Mouse (Mus musculus) left cerebral cortex, postnatal 14 days (tissue): Measurements from ENCODE around the gene Dedd2. TPM values are rescaled to one million over a fixed set of nuclear protein-coding genes. Genes with fewer than 3 reads are reported as not detected.
A peak's percentile ranks its signal among the peaks of the same experiment; 100 is the strongest.

Experiments
- DNase-seq, 2 experiments: peaks; one replicate each; pipeline ENCODE4 v3.0.0; 2021 to 2022; ENCODE audit warnings: low spot score in 2 of 2, mixed read lengths in 1 of 2
- intact Hi-C: fragments of 180-260 bp; cut with DNase I; formaldehyde crosslinking; loops from one replicate; pipeline ENCODE4 v1.15.1; 2025
- total RNA-seq, 2 experiments: library from RNA; stranded (reverse); gene quantifications; 2 replicates each; pipeline ENCODE4 v1.2.3; 2021

The Dedd2 gene
- total RNA-seq, 2 experiments from 2014 or later = 25.0 to 26.0 TPM

DNA sequence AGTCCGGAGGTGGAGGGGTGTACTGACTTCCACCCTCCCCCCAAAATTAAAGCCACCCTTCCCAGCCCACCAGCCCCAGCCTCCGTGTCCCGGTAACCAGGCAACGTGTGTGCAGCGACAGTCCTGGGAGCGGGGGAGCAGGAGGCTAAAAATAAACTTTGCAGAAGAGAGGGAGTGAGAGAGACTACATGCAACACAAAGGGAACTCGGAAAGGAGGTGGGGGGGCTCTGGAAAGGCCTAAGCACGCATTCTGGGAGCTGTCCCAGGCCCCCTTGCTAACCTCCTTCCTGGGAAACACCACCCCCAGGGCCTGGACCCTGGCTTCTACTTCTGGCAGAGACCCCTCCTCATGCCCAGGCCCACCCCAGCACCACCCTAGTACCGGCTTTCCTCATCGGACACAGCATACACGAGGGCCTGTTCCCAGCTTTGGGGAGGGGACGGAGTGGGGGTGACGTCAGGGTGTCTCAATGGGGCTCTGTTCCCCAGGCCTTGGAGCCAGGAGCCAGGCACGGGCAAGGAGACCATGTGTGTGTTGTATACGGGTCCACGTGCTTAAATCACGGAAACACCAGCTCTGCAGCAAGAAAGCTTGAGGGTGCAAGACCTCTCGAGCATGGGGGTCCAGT is 27.7 kb upstream of the Dedd2 start:
- intact Hi-C loops = loop anchor here (2.0 kb wide), 1 partner anchor 31 kb away; no protein-coding TSS in a partner anchor
- peak; percentile 81 to 88 for DNase-seq

DNA sequence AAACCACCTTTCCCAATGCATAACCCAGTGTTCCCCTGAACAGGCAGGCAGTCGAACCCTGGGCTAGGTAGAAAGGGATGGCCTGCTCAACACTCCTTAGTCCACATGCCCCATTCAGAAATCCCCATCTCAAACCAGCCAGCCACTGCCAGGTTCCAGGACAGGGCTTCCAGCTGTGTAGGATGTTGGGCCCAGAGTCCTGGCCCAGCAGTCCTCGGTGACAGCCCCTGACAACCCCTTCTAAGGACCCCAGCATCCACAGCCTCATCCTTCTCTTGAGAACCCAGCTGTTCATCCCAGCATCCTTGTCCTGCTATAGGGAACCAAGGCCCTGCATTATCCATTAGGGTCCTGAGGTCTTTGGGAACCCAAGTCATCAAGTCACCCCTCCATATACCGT is 27.1 kb upstream of the Dedd2 start:
- intact Hi-C loops = no loop called here
- no peak for DNase-seq

DNA sequence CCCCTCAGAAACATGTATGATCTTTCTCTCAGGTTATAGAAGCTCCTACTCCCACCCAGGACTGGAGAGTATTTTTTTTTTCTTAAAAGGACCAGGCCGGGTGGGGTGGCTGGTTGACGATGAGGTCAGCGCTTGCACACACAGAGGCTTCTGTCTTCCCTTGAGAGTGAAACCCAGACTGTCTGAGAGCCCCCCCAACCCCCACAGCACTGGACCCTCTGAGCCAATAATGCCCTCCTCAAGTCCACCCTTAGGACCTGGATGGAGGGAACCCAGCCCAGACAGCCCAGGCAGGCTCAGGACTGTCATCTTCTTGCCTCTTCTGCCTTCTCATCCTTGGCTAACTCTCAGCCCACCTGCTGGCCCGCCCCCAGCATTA is 26.3 kb upstream of the Dedd2 start:
- no peak for DNase-seq
- intact Hi-C loops = no loop called here

DNA sequence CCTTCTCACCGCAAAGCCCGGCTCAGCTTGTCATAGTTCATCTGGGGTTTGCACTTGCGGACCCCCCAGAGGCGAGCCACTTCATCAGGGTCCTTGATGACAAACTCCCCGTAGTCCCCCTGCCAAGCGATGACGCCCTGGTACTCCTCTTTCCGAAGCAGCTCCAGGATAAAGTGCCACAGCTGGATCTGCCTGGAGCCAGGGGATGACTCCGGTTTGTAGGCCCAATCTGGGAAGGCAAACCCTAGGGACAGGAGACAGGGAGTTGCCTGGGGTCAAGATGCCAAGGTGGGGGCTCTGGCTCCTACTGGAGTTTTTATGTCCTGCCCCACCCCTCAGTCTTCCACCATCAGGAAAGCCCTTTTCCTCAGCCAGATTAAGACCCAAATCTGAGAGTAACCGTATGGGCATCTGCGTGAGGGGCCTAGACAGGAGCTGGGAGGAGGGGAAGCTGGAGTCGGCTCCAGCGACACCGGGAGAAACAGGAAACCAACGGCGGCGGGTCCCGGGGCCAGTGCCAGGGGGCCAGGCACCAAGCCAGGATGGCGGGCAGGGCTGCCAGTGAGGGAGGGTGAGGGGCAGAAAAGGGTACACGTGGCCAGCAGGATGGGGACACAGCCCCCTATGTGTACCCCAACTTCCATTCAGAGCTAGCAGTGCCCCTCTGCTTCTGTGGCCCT is 25.8 kb upstream of the Dedd2 start:
- intact Hi-C loops = no loop called here
- DNase-seq = peak in 1 of 2 experiments; percentile 81

DNA sequence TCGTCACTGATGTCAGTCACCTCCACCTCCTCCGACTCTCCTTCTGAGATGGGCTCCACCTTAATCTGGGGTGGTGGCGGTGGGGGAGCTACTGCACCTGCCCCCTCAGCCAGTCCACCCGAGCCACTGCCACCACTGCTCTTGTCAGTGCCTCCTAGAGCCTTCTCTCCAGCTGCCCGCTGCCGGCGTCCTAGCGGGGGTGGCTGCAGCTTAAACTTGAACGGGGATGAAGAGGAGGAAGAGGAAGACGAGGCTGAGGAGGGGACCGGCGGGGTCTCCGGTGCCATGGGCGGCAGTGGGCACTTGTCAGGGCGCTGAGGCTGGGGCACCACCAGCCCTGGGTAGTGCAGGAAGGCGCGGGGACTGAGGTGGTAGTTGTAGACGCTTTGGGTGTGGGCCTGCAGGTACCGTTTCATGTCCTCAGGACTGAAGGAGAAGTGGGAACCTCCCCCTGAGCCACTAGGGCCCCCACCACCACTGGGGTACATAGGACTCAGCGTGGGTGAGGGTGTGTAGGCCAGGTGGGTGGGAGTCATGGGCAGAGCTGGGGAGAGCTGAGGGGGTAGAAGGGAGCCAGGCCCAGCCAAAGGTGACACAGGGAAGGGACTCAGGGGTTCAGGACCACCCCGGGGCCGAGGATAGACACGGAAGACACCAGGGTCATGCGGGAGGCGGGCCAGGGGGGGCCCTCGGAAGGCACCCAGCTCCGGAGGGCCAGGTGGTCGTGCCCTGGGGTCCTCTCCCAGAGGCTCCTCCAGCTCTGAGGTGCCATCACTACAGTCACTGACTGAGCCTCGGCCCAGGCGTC is 24.4 kb upstream of the Dedd2 start:
- intact Hi-C loops = no loop called here
- no peak for DNase-seq

DNA sequence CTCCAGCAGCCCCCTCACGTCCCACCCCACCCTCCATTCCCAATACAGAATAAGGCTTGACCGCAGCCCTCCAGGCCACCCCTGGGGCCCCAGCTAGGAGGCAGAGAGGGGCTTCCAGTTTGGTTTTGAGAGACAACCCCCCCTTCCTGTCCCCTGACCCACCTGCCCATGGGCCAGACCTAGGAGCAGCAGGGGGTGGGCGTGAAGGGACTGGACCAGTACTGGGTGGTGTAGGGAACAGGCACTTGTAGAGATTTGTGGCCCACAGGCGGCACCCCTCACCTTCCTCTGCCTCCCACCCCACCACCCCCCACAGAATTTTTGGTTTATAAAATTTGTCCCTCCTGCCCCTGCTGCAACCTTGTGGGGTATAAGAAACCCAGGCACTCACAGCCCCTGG is 22.9 kb upstream of the Dedd2 start:
- intact Hi-C loops = no loop called here
- no peak for DNase-seq

DNA sequence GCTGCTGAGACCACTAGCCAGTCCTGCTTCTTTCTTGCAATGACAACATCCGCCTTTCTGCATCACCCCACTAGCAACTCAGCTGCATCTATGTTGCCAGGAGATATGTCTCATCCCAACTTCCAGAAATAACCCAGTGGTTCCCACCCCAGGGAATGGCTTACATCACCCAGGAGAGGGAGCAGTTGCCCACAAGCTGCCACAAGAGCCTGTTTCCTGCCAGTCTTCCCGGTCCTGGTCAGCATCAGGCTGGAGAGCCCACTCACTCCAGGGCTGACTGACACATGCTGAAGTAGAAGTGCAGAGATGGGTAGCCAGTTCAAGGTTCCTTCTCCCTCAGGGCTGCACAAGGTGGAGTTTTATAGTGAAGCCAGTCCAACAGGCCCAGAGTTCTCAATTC is 20.6 kb upstream of the Dedd2 start:
- intact Hi-C loops = no loop called here
- DNase-seq = peak; percentile 82 to 94

DNA sequence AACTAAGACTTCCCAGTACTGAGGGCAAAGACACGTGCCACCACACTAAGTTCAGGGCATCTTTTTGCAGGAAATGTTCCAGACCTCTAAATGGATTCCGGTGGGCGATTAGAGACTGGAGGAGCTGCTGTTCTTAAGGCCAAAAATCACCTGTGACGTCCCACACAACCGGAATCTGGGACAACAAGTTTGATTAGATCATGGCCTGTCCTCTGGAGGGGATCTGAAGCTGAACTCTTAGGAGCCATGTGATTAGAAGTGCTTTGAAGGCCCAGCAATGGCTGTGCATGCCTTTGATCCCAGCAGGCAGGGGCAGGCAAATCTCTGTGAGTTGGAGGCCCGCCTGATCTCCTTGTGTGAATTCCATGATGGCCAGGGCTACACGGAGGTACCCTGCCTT is 20.2 kb upstream of the Dedd2 start:
- DNase-seq = no peak
- intact Hi-C loops = no loop called here

DNA sequence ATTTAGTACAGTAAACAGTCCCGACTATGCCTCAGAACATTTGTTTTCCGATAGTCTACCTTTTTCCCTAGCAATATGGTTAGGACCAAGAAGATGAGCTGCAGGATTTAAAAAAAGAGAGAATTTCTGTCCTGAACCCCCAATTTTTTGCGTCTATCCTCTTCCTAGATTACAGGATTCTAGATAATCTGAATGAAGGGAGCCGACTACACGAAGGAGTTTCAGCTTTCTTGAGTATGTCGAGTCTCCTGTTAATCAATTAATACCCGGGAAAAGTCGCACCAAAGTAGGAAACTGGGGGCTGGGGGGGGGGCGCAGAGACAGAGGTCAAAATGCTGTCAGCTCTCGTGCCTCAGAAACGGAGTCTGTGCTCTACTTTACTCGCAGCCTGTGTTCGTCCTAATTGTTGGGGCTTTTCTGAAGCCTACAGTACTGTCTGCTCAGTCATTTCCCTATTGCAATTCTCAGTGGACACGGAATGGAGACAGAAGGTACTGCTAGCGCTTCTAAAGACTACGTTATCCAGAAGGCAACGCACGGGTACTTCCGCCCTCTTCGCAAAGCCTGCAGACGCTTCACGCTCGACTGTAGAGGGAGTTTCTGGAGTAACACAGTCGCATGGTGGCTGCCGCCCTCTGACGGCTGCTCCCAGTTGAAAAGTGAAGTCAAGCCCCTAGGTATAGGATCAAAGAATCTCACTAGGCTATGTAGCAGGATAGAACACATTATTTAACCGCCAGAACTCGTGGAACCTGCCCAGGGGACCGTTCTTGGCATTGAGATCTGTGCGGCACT is 18.6 kb upstream of the Dedd2 start:
- DNase-seq = peak; percentile 89 to 93

DNA sequence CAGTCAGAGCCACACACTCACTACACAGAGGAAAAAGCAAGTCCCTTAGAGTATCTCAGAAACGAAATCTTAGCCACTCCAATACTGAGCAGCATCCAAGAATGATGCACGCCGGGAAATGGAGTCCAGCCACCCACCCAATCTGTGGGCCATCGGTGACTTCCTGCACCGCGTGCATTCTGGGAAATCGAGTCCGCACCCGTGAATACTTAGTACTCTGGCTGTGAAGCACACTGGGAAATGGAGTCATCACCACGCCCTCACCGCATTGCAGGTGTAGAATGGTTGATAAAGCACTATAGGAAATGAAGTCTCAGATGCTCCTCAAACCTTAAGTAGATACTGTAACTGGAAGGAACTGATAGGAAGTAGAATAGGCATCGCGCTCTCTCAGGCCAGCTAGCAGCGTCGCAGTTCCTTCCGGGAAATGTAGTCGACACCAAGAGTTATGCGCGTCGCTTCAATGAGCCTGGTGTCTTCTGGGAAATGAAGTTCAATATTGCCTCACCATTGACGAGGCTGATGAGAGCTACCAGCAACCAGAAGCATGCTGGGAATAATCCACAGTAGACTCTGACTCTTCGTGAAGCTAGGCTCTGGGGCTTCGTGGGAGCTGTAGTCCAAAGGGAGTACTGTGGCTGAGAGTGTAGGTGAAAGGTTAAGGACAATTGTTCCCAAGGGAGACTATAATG is 17.7 kb upstream of the Dedd2 start:
- intact Hi-C loops = loop anchor here (2.0 kb wide), 1 partner anchor 79 kb away; the partner anchor contains the start of gene Megf8

More for the DNA sequence above, 18.6 kb upstream of the Dedd2 start:
- intact Hi-C loops = loop anchor here (2.0 kb wide), 1 partner anchor 78 kb away; the partner anchor contains the start of gene Megf8

DNA sequence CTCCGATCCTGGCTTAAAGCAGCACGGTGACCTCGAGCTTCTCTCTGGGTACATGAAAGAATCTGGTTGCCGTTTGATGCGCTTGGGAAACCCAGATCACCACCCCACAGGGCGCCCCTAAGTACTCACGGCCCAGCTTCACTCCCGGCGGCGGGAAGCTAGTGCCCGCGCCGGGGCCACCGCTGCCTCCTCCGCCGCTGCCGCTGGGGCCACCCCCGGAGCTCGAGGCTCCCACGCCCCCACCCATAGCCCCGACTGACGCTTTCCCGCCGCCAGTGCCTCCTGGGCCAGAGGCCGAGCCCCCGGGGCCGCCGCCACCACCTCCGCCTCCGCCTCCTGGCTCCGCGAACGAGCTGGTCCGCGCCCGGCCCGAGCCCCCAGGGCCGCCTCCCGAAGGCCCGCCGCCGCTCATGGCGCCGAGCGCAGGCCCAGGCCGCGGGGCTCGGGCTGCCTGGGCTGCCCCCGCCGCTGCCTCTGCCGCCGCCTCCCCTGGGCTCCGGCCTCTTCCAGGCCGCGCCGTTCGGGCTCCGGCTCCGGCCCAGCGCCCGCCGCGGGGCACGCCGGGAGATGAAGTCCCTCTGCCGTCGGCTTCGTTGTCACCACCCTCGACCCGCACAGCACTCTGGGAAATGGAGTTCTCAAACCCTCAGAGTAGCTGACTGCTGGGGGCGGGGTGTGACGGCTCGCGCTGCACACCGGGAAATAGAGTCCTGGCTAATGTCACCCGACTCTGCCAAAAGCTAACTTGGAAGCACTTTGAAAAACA is 17.0 kb upstream of the Dedd2 start, which contains the start of gene Gsk3a:
TSS of gene Gsk3a (minus strand) at position 603 of the 766 bp plus-strand sequence.
- DNase-seq = peak; percentile 98
- intact Hi-C loops = loop anchor here (2.0 kb wide), 1 partner anchor 79 kb away; the partner anchor contains the start of gene Megf8

More for the DNA sequence above, 17.7 kb upstream of the Dedd2 start:
- peak; percentile 95 to 97 for DNase-seq

DNA sequence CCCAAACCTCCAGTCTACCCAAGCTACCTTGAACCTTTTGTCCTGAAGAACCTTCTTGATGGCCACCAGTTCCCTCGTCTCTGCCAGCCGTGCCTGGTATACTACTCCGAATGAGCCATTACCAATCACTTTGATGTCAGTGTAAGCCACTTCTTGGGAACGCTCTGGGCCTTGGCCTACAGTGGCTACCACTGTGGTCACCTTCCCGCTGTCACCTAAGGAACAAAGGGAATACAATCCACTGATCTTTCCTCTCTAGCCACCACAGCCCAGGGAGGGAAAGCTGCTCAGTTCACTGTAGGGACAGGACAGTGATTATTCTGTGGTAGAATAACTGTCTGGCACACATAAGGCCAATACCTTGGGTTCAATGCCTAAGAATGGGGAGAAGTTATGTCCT is 15.1 kb upstream of the Dedd2 start:
- intact Hi-C loops = no loop called here
- no peak for DNase-seq

DNA sequence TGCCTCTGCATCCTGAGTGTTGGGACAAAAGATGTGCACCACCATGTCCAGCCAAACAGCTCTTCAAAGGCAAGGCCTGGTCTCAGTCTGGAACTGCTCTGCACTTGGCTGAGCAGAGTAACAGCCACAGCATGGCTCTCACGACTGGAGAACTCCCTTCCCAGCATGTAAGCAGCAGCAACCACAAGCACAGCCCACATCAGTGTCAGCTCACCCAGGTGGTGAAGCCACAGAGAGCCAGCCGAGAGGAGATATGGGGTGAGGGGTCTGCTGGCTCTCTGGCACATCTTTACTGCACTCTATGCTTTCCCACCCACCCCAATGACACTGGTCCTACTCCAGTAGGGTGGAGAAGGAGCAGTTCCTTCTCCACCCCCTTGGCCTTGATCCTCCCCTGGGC is 12.6 kb upstream of the Dedd2 start:
- DNase-seq = no peak
- intact Hi-C loops = no loop called here

DNA sequence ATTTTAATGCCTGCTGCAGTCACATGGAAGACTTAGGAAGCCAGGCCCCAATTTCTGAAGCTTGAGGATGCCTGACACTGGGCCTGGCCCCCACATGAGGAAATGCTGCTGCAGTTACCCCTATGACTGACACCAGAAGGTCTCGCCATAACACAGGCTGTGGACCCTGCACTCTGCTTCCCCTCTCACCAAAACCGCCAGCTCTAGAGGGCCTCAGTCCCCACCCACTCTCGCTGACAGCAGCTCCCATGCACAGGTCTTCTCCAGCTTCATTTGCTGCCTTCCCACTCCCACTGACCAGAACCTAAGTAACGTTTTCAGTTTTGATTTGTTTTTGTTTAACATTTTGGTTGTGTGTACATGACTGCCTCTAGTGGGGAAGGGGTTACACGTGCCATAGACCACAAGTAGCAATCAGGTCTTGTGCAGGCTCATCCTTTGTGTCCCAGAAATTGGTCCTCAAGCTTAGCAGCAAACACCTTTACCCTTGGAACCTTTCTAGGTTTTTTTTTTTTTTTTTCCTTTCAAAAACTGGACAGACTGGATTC is 11.8 kb upstream of the Dedd2 start:
- intact Hi-C loops = no loop called here
- DNase-seq = no peak

DNA sequence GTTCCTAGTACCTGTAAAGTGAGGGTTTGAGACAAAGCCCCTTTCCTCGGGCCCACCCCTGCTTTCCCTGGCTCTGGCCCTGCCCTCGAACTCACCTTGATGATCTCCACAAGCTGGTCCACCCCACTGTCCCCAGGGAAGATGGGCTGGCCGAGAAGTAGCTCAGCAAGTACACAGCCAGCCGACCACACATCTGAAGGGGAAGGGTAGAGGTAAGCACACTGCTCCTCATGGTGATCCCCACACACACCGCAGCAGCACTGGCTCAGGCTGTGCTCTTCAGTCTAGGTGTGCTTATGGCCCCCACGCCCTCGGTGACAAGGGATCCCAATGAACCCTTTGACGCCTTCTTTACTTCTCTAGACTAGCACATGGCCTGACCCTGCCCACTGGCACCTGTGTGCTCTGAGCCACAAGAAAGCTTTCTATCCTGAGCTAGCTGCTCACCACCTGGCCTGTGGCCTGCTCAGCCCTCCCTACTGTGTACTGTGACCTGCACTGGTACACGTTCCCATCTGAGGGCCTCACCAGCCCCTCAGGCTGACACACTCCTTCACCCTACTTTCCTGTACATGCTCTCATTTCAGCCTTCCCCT is 10.4 kb upstream of the Dedd2 start:
- no peak for DNase-seq
- intact Hi-C loops = no loop called here

DNA sequence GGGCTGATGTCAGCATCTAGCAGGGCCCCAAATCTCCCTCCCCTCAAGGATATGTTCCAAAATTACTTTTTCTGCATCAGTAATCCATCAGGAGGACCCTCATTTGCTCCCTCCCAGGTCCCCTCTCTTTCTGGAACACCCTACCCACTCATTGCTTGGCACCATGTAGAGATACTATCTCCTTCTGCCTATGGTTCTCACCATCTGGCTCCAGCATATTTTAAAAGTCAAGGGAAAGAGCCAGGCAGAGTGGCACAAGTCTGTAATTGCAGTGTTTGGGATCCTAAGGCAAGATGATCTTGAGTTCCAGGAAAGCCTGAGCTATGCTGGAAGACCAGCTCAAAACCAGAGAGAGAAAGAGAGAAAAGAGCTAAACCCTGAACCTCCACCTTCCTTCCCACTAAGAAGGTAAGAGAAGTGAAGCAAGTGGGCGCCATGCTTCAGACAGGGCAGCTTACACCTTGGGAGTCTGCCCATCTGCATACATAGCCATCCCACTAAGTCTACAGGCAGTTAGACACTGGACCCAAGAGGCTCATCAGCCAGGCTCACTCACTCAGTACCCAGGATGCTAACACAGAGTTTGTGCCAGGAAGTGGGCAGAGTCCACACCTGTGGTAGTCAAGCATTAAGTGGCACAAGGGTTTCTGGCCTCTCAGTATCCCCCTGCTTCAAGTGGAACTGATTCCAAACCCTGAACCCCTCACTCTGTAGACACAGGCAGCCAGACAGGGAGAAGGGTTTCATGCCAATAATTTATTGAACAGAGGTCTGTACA is 7.3 kb upstream of the Dedd2 start:
- DNase-seq = no peak
- intact Hi-C loops = no loop called here
